Mouse (Mus musculus) skeletal muscle tissue, adult 2 months (tissue): ENCODE data around the gene Olfr787.

Experiments
- DNase-seq: peaks from one replicate; pipeline ENCODE4 v3.0.0-alpha.2; 2012; ENCODE audit warnings: low read depth, low spot score

Gene Olfr787

GRCm38 (mm10) chr10:129461562-129461961 is at the start of gene Olfr787:
TSS of gene Olfr787 (plus strand) at chr10:129461862.
- DNase-seq, result no peak

- no peak for DNase-seq
Measured at GRCm38 (mm10) chr10:129427006-129427405, 34.7 kb upstream of the Olfr787 start, which contains the start of gene Olfr786. TSS of gene Olfr786 (plus strand) at chr10:129427306.

- DNase-seq, result no peak
Measured at GRCm38 (mm10) chr10:129470698-129471097, 9.0 kb downstream of the Olfr787 start, which contains the start of gene Olfr788. TSS of gene Olfr788 (plus strand) at chr10:129470998.

GRCm38 (mm10) chr10:129473256-129473655 is 11.6 kb downstream of the Olfr787 start:
- DNase-seq, result no peak

- no peak for DNase-seq
Measured at GRCm38 (mm10) chr10:129473723-129474122, 12.1 kb downstream of the Olfr787 start.

- no peak for DNase-seq
Measured at GRCm38 (mm10) chr10:129484452-129484851, 22.8 kb downstream of the Olfr787 start, which contains the start of gene Olfr789. TSS of gene Olfr789 (plus strand) at chr10:129484752.

GRCm38 (mm10) chr10:129490101-129490500 is 28.4 kb downstream of the Olfr787 start:
- DNase-seq, result no peak

GRCm38 (mm10) chr10:129498192-129498591 is 36.5 kb downstream of the Olfr787 start, which contains the start of gene Olfr790:
TSS of gene Olfr790 (plus strand) at chr10:129498492.
- no peak for DNase-seq
